Mouse (Mus musculus) CH12.LX (cell line): ENCODE data around the gene Tktl2.

Source experiments
- CTCF ChIP-seq, 2 experiments: IDR thresholded peaks in 1 of 2; conservative IDR thresholded peaks in 1 of 2; 2 replicates each; pipeline ENCODE4 v1.5.1; 2011 to 2012; ENCODE audit warnings: low read depth in 2 of 2, low read length in 2 of 2, improper control_type of control experiment in 1 of 2, inconsistent platforms in 1 of 2, mild to moderate bottlenecking in 1 of 2, moderate library complexity in 1 of 2
- E2F4 ChIP-seq: IDR thresholded peaks from 2 replicates; pipeline ENCODE4 v1.6.1; 2011; ENCODE audit warnings: low read depth, low read length, improper control_type of control experiment; ENCODE audit not compliant: insufficient replicate concordance
- ETS1 ChIP-seq: conservative IDR thresholded peaks from 2 replicates; pipeline ENCODE4 v1.6.1; 2012; ENCODE audit warnings: low read depth, mild to moderate bottlenecking, inconsistent platforms, low read length, improper control_type of control experiment, moderate library complexity
- MAFK ChIP-seq: IDR thresholded peaks from 2 replicates; pipeline ENCODE4 v1.6.1; 2011; ENCODE audit warnings: low read length, improper control_type of control experiment; ENCODE audit not compliant: insufficient replicate concordance
- MEF2A ChIP-seq: IDR thresholded peaks from 2 replicates; pipeline ENCODE4 v1.6.1; 2014; ENCODE audit warnings: low read depth, mild to moderate bottlenecking, inconsistent platforms, low read length, improper control_type of control experiment, borderline replicate concordance
- NRF1 ChIP-seq: IDR thresholded peaks from 2 replicates; pipeline ENCODE4 v1.6.1; 2014; ENCODE audit warnings: low read depth, mild to moderate bottlenecking, inconsistent platforms, low read length, improper control_type of control experiment, moderate library complexity
- POLR2A ChIP-seq: IDR thresholded peaks from 2 replicates; pipeline ENCODE4 v1.6.1; 2011; ENCODE audit warnings: low read depth, mild to moderate bottlenecking, improper control_type of control experiment, low read length
- RCOR1 ChIP-seq: conservative IDR thresholded peaks from 2 replicates; pipeline ENCODE4 v1.6.1; 2012; ENCODE audit warnings: low read depth, mild to moderate bottlenecking, inconsistent platforms, low read length, improper control_type of control experiment
- TBP ChIP-seq: conservative IDR thresholded peaks from 2 replicates; pipeline ENCODE4 v1.6.1; 2011; ENCODE audit warnings: low read depth, low read length, improper control_type of control experiment
- UBTF ChIP-seq: IDR thresholded peaks from 2 replicates; pipeline ENCODE4 v1.6.1; 2012; ENCODE audit warnings: low read depth, mild to moderate bottlenecking, inconsistent platforms, low read length, improper control_type of control experiment, moderate library complexity
- ZC3H11A ChIP-seq: IDR thresholded peaks from 2 replicates; pipeline ENCODE4 v1.6.1; 2012; ENCODE audit warnings: low read depth, mild to moderate bottlenecking, inconsistent platforms, low read length, improper control_type of control experiment
- ZMIZ1 ChIP-seq: IDR thresholded peaks from 2 replicates; pipeline ENCODE4 v1.6.1; 2012; ENCODE audit warnings: low read depth, mild to moderate bottlenecking, inconsistent platforms, low read length, improper control_type of control experiment

DNA sequence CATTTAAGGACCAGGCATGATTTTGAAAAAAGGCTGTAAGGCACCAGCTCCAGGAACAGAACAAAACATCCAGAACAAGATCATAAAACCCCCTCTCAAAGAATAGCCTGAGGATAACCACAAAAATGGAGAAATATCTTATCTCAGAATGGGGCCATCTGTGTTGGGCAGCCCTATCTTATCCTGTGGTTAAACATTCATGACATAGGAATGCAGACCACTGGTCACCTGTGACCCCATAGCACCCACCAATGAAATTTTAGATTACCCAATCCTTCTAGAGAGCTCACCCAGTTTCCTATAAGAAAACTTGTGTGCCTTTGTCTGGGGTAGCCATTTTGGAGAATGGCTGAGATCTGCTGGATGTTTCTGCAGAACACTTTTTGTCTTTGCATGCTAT, 9.0 kb downstream of the Tktl2 start:
- TF ChIP-seq CTCF (conservative IDR thresholded peaks at IDR 0.05 in 1 of 2, IDR thresholded peaks at IDR 0.05 in 1 of 2; ENCODE audit: low read depth in 2 of 2, low read length in 2 of 2) = no peak
- TF ChIP-seq ZC3H11A = no peak
- TF ChIP-seq MAFK = no peak
- TF ChIP-seq MEF2A = no peak
- TF ChIP-seq TBP = no peak
- no peak for TF ChIP-seq POLR2A
- no peak for TF ChIP-seq ETS1
- TF ChIP-seq E2F4 = no peak
- TF ChIP-seq UBTF = no peak
- no peak for TF ChIP-seq NRF1
- TF ChIP-seq RCOR1 = no peak
- no peak for TF ChIP-seq ZMIZ1
